Mouse (Mus musculus): ENCODE measurements at regions not wholly inside any gene's neighbourhood (a gene's known extent, or its start where the extent isn't known, plus 50 kb on each side); places are given as distances from the start of the nearest gene placed in this dataset.

- TF ChIP-seq NRF1 (IDR thresholded peaks at IDR 0.05; ENCODE audit: low read depth, low read length) (no peak), TCF12 (IDR thresholded peaks at IDR 0.05; ENCODE audit: low read depth, low read length) (no peak), MAFK (IDR thresholded peaks at IDR 0.05; ENCODE audit: insufficient replicate concordance, low read length) (no peak), JUND (conservative IDR thresholded peaks at IDR 0.05; ENCODE audit: low read depth, low read length) (no peak), CTCF (conservative IDR thresholded peaks at IDR 0.05 in 1 of 2, IDR thresholded peaks at IDR 0.05 in 1 of 2; ENCODE audit: low read depth in 2 of 2, low read length in 2 of 2) (no peak), ZC3H11A (IDR thresholded peaks at IDR 0.05; ENCODE audit: low read depth, low read length) (no peak), BHLHE40 (IDR thresholded peaks at IDR 0.05; ENCODE audit: low read depth, low read length) (no peak), E2F4 (IDR thresholded peaks at IDR 0.05; ENCODE audit: insufficient replicate concordance, low read depth, low read length) (no peak), EP300 (IDR thresholded peaks at IDR 0.05; ENCODE audit: low read length) (no peak), KAT2A (IDR thresholded peaks at IDR 0.05; ENCODE audit: insufficient replicate concordance, low read length) (no peak), POLR2A (IDR thresholded peaks at IDR 0.05; ENCODE audit: low read depth, low read length) (no peak), MEF2A (IDR thresholded peaks at IDR 0.05; ENCODE audit: borderline replicate concordance, low read depth, low read length) (no peak)
Observed at GRCm38 (mm10) chr5:12976015-12976742, 149.0 kb upstream of the Sema3a start.

Measured in CH12.LX (cell line).